Mouse (Mus musculus): ENCODE measurements around the gene Il27.
A peak's percentile ranks its signal among the peaks of the same experiment; 100 is the strongest.

Il27 gene

DNA sequence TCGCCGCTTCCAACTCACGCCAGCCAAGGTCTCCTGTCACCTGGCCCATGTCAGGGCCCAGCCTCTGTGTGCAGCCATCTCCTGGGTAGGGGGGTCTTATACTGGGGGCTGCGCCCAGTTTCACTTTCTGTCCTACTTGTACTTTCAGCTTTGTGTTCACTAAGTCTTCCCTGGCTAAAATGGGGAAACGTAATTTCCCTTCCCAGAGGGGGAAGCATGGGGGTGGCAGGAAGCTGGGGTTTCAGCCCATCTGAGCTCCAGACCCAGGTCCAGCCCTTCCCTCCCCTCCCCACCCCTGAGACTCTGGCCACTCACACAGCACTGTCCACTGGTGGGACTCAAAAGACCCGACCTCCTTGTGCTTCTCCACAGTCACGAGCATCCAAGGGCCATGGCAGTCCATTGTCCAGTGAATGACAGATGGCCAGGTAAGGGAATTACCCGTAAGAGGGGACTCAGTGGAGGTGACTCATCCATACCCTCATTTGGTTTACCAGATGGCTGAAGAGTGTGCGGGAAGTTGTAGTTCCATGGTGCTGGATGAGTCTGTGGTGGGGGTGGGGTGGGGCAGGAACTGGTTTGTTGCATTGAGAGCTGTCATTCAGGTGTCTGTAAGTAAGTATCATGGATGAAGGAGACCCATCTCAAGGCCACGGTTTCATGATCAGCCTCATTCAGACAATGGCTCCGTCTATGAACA lies at the start of gene Il27:
Gene Il27, minus strand, starts transcription at position 80 of the 700 bp plus-strand sequence.
- no peak for DNase-seq (ENCODE audit: low read depth, low spot score)

DNA sequence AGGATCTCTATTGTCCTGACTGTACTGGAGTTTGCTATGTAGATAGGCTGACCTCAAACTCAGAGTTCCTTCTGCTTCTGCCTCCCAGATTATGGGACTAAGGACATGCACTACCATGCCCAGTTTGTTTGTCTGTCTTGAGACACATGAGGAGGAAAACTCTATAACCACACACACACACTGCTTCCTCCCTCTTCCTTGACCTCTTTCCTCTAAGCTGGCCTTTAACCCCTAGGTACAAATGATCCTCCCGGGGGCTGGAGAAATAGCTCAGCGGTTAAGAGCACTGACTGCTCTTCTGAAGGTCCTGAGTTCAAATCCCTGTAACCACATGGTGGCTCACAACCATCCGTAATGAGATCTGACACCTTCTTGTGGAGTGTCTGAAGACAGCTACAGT lies 49.6 kb upstream of the Il27 start:
- no peak for DNase-seq (ENCODE audit: low read depth, low spot score)

DNA sequence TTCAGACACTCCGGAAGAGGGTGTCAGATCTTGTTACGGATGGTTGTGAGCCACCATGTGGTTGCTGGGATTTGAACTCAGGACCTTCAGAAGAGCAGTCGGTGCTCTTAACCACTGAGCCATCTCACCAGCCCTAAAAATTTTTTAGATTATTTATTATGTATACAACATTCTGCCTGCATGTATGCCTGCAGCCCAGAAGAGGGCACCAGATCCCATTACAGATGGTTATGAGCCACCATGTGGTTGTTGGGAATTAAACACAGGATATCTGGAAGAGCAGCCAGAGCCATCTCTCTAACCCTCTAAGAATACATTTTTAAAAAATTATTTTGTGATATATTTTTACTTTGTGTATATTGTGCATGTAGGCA lies 48.5 kb upstream of the Il27 start:
- peak; percentile 16 for DNase-seq (ENCODE audit: low read depth, low spot score)

DNA sequence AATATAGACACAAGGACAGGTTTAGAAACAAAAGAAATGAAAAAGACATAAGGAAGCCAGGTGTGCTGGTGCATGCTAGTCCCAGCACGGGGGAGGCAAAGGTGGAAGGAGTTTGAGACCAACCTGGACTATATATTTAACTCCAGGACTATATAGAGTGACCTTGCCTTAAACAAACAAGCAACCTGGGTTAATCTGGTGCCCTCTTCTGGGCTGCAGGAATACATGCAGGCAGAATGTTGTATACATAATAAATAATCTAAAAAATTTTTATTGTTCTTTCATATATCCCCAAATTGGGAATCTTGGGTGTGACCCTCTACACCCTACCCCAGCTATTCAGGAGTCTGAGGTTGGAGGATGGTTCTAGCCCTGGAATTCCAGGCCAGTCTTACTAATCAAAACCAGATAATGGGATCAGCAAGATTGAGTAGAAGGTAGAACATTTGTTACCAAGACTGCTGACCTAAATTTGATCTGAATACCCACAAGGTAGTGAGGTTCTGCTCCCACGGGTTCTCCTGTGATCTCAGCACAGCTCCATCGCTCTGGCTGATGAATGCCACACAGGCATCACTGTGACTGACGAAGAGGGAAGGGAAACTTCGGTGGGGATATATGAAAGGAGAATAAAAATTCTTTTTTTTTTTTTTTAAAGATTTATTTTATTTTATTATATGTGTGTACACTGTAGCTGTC lies 48.0 kb upstream of the Il27 start:
- DNase-seq (ENCODE audit: low read depth, low spot score): no peak

DNA sequence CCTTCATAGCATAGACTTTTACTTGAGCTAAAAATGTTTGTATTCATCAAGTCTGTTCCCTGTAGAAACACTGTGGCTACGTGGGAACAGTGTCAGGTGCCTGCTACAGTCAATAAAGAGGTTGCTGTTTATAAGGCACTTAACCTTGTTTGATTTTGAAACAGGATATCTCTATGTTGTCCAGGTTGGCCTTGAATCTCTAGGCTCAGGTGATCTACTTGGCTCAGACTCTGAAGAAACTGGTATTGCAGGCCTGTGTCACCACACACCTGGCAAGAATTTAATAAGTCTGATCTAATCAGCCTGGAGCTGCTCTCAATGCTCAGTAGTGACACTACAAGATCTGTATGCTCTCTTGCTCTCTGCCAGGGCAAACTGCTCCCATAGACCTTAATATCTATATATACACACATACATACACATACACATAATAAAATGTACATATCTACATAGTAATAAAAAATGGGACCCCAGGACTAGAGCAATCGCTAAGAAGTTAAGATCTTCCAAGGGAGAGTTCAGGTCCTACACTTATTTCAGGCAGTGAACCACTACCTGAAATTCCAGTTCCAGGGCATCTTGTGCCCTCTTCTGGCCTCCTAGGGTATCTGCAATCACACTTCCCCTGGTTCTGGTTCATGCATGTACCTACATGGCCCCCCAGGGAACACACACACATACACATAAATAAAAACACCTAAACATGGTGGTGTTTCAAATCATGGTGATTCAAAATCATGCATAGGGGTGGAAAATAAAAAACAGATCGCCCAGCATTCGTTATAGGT lies 42.2 kb upstream of the Il27 start:
- peak; percentile 14 for DNase-seq (ENCODE audit: low read depth, low spot score)

DNA sequence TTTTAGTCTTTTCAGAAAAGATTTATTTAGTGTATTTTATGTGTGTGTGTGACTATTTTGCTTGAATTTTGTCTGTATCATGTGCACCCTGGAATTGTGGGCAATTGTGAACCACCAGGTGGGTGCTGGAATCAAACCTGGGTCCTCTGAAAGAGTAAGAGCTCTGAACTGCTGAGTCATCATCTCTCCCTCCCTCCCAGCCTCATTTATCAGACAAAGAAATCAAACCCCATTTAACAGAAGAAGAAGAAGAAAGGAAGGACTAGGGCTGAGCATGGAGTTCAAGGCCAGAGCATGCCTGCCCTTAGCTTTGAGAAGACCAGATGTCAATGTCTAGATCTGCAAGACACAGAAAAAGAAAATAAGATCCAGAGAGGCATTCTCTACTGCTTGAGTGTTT lies 40.6 kb upstream of the Il27 start:
- DNase-seq (ENCODE audit: low read depth, low spot score): no peak

DNA sequence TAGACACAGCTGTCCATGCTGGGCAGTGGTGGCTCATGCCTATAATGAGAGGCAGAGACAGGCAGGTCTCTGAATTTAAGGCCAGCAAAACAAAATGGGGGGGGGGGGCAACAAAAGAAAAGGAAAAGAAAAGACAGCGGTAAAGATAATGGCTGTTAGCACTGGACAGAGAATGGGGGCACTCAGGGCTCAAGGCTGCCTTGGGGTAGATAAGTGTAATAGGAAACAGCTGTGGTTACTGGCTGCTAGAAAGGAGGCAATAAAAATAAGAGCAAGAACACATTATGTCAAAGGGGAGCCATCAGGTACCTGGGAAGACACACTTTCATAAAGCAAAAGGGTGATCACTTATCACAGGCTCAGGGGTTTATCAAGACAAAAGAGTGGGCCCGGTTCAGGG lies 37.7 kb upstream of the Il27 start:
- DNase-seq (ENCODE audit: low read depth, low spot score): no peak

DNA sequence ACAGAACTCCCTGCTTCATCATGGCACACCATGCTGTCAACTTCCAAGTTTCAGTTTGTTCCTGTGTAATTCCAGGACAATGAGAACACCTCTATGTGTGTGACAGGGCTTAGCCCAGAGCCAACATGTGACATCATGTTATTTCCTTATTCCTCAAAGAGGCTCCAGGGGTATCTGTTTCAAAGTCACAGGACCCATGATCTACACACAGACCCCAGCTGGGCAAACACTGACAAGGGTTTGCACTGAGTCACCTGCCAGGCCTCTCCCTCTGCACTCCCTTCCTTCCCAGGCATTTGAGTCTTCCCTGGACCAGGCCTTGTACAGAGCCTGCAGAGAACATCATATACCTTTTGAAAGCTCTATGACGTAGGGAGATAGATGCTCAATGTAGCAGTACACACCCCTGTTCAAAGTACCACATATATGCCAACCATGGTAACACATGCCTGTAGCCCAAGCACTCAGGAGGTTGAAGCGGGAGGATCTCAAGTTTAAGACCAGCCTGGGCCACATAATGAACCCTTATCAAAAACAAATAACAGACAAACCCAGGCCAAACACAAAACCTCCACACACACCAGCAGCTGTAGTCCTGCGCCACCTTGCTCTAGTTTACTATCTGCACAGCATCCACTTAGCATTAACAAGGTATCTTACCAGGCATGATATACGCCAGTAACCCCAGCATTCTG lies 36.2 kb upstream of the Il27 start, which contains the start of gene Nupr1:
Gene Nupr1, minus strand, starts transcription at position 38 of the 695 bp plus-strand sequence.
- DNase-seq (ENCODE audit: low read depth, low spot score): no peak

DNA sequence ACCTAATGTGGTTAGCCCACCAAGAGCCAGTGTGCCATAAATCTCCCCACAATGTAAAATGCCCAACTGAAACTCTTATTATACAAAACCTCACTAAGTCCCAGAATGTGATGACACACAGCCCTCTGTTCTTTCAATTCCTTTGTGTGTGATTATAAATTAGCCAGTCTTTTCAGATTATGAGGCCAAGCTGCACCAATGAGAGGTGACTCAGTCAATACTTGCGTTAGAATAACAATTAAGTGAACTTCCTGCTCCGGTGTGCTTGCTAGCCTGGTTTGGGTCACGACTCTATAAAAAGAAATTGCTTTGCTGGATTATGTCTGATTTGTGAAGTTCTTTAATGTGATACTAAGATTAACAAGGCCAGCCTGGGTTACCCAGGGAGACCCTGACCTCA lies 35.2 kb upstream of the Il27 start:
- DNase-seq (ENCODE audit: low read depth, low spot score): no peak

DNA sequence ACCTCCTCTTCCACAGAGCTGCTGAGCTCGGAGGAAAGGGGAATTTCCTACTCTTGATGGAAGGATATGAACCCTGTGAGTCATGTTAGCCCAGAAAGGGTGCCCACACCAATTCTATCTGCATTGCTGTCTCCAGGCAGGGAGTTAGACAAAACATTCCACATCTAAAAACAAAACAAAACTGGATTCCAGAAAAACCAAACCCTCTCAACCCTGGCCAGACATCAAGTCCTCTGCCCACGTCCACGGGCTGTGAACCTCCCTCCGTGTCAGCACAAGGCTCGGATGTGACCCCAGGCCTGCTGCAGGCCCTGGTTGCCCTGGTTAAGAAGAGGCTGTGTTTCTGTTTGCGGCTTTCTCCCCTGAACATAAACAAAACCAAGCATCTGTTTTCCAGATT lies 33.4 kb upstream of the Il27 start:
- no peak for DNase-seq (ENCODE audit: low read depth, low spot score)

DNA sequence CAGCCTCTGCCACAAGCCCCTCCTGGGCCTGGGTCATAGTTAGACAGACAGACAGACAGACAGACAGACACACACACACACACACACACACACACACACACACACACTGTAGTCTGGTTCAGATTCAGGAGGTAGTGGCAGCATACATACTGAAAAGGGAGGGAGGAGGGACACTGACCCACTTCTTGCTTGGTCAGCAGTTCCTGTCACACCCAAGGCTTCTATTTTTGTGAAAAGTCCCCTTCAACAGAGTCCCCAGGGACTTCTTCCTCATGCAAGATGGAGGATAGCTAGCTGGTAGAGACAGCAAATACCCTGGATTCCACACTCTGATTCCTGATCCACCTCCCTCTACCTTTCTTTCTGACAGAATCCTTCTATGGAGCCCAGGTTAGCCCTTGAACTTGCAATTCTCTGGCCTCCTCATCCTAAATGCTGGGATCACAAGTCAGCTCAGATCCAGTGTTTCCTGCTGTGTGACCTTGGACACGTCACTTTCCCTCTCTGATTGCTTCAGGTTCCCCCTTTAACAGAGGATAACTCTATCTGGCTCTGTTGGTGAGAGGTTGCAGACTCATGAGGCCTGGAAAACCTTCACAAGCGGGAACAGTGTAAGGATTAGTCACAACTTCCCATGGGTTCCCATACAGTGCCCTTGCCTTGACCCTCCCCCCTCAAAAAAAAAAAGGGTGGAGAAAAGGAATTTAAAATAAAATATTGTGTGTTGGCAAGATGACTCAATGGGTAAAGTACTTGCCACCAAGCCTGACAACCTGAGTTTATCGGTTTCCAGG lies 31.3 kb upstream of the Il27 start:
- DNase-seq (ENCODE audit: low read depth, low spot score): no peak

DNA sequence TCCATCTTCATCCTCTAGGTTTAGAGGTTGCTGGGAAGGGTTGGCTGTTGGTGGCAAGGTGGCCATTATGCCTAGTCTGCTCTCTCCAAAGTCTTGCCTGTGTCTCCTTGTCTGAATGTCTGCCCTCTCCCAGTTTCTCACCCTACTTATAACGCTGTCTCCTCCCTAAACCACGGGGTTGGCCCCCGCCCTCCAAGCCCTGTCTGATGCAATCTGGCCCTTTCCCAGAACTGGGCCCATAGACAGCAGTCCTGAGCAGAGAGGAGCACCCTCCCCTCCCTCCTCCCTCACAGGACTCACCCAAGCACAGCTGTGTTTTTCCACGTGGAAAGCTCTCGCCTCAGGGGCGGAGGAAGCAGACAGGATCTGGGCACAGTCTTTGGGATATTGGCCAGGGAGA lies 30.6 kb upstream of the Il27 start:
- no peak for DNase-seq (ENCODE audit: low read depth, low spot score)

DNA sequence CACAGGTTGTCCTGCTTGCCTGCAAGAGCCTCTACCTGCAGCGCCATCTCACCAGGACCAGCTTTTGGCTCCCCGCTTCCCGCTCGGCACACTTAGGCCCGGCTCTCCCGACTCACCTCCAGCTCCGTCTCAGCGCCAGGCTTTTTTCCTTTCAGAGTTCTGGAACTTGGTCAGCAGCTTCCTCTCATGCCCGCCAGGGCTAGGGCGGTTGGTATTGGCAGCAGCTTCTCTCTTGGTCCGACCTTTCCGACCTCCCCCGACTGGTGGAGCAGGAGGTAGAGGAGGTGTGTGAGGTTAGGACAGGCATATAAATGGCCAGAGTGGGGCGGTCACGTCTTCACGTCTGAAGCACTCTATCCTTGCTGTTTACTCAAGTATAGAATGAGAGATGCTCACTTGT lies 30.0 kb upstream of the Il27 start:
- DNase-seq (ENCODE audit: low read depth, low spot score): no peak

DNA sequence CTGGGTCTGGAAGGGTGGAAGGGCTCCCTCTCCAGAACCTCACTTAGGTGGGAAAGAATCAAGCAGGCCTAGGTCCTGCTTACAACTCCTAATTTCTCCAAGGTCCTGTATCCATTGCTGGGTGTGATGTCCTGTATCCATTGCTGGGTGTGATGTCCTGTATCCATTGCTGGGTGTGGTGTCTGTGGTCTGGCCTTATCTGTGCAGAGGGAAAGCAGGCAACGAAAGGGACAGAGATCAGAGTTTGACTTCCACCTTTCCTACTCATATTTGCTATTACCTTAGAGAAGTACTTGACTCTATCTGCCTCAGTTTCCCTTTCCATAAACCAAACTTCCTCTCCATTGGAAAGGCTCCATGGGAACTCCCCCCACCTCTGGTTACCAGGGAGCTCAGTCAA lies 28.6 kb upstream of the Il27 start:
- no peak for DNase-seq (ENCODE audit: low read depth, low spot score)

DNA sequence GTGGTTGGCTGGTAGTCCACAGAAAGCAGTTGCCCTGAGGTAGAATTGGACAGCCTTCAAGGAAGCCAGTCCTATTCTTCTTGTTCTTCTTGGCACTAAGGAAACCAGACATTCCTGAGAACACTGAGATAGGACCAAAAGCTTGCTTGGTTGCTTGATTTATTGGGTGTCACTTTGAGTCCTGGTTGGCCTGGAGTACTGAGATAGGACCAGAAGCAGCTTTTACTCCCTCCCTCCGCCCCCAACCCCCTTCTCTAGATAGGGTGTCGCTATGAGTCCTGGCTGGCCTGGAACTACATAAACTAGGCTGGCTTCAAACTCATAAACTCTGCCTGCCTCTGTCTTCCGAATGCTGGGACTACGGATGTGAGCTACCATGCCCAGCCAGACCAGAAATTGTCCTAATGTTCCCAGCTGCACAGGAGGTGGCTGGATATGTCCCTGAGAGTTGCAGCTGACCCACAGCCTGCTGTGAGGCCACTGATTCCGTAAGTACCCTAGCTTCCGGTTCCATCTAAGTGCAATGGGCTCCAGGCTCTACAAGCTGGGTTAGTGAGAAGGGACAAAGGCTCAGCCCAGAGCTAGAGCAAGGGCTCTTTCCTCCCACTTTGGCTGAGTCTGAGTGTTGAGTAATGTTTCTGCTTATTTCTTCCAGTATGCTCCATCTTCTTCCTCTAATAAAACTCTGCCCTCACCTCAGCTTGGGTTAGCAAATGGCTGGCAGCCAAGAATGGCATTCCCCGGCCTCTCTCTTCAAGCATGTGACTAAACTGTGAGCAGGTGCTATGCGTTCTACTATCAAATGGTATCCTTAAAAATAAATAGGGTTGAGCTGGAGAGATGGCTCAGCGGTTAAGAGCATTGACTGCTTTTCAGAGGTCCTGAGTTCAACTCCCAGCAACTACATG lies 27.0 kb upstream of the Il27 start:
- no peak for DNase-seq (ENCODE audit: low read depth, low spot score)

DNA sequence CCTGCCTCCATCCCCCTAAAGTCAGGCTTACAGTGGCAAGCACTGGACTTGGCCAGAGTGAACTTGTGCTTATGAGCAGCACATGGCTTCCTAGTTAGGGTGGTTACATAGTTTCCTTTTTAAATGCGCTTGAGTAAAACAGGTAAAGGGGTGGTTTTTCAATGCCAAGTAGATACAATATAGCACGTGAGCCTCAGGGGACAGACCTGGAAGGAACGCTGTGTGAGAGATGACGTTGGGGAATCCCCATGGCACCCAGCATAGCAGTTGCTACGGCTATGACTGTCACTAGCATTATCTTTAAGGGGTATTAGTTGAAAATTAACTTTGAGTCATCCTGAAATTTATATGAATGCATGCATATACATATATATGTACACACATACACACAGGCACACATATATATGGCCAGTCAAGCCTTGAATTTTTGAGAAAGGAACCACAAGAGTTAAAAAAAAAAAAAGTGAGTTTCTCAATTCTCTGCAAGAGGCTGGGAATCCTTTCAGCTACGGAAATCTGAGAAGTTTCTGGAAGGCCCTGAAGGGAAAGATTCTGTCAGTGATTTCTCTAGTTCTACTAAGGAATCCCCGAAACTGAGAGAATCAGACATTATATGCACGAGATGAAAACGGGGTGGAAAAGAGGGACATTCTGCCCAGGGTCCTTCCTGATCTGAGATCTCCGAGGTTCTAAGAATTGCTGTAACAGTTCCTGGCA lies 25.0 kb upstream of the Il27 start:
- no peak for DNase-seq (ENCODE audit: low read depth, low spot score)

DNA sequence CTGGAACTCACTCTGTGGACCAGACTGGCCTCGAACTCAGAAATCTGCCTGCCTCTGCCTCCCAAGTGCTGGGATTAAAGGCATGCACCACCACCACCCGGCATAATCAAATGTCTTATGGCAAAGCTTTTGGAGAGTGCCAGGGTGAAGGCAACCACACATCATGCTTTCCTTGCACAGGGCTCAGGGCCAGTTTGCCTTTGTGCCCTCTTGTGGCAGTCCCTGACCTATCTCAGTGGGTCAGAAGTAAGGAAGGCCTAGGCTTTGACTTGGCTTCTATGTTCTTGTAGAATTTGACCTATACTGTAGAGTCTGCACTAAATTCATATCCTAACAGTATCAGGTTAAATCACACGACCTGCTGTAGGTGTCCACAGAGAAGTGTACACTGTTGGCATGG lies 22.0 kb upstream of the Il27 start:
- no peak for DNase-seq (ENCODE audit: low read depth, low spot score)

DNA sequence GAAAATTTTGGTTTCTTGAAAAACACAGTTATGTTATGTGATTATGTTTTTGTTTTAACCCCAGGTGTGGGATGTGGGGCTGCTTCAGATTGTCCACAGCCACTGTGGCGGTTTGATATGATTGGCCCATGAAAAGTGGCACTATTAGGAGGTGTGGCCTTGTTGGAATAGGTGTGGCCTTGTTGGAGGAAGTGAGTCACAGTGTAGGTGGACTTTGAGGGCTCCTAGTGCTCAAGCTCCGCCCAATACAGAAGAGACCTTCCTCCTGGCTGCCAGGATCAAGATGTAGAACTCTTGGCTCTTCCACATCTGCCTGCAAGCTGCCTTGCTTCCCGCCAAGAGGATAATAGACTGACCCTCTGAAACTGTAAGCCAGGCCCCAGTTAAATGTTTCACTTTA lies 18.0 kb upstream of the Il27 start:
- DNase-seq (ENCODE audit: low read depth, low spot score): no peak

DNA sequence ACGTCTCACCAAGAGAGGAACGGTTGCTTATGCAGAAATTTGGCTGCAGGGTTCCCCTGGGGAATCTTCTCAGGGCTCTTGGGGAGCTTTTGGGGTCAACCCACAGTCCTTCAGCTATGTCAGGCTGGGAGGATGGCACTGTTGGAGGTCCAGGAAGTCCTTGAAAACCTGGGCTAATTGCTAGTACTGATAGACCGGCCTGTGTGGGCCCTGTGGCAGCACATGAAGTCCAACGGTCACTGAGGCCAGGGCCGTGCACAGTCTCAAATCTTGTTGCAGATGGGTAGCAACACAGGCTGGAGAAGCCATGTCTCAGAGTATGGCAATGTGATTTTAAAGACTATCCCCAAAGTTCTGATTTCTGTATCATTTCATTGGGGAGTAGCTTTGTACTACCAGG lies 13.1 kb upstream of the Il27 start:
- DNase-seq (ENCODE audit: low read depth, low spot score): no peak

DNA sequence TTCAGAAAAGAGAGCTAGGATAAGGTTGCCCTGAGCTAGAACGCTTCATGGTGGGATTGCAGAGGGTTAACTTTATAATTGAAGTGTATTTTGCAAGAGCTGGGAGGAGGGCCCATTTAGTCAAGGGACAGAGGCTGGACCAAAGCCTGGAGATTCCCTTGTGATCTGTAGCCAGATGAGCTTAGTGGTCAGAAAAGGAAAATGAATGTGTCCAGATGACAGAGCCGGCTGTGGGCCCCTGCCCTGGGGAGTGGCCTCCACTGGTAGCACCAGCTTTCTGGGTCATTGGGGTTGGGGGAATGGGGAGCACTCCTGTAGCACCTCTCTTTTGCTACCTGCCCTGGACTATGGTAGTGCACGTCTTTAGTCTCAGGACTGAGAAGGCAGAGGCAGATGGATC lies 12.3 kb upstream of the Il27 start:
- no peak for DNase-seq (ENCODE audit: low read depth, low spot score)
